Mouse (Mus musculus) CD4-positive, CD25-positive, alpha-beta regulatory T cell, adult 4 months (primary cell): Measurements from ENCODE around the gene Preb. TPM values are rescaled to one million over a fixed set of nuclear protein-coding genes. Genes with fewer than 3 reads are reported as not detected.

Experiments used
- ATAC-seq: one replicate; pipeline ENCODE4 v1.8.0; 2017
- polyA plus RNA-seq, 2 experiments: library from polyadenylated mRNA; unstranded; fragments of 100-300 nt; shearing (Covaris generic); gene quantifications; one replicate each; pipeline ENCODE4 v1.2.1; 2017

Gene Preb
- polyA plus RNA-seq, 2 experiments from 2014 or later, result 83.6 to 112 TPM

- ATAC-seq, result no peak
These were observed 5.6 kb downstream of the Preb start for GRCm38 (mm10) chr5:30954556-30954955.

GRCm38 (mm10) chr5:30954065-30954464 is 6.1 kb downstream of the Preb start:
- ATAC-seq, result no peak

GRCm38 (mm10) chr5:30952551-30952950 is 7.6 kb downstream of the Preb start:
- ATAC-seq, result no peak

- ATAC-seq, result no peak
These were observed 8.5 kb downstream of the Preb start for GRCm38 (mm10) chr5:30951706-30952105.

- no peak for ATAC-seq
These were observed 9.2 kb downstream of the Preb start for GRCm38 (mm10) chr5:30950922-30951321.

- ATAC-seq, result no peak
These were observed 9.7 kb downstream of the Preb start for GRCm38 (mm10) chr5:30950451-30950850.

GRCm38 (mm10) chr5:30949654-30950326 is 10.4 kb downstream of the Preb start:
- peak; percentile 91 for ATAC-seq

- no peak for ATAC-seq
These were observed 11.5 kb downstream of the Preb start for GRCm38 (mm10) chr5:30948620-30949019.

- peak; percentile 16 for ATAC-seq
These were observed 15.0 kb downstream of the Preb start, which contains the start of gene Cgref1 for GRCm38 (mm10) chr5:30944956-30945781. TSS of gene Cgref1 (minus strand) at chr5:30945591.

- ATAC-seq, result no peak
These were observed 15.8 kb downstream of the Preb start for GRCm38 (mm10) chr5:30944344-30944743.

GRCm38 (mm10) chr5:30943004-30943403 is 17.2 kb downstream of the Preb start:
- ATAC-seq, result no peak

- no peak for ATAC-seq
These were observed 25.3 kb downstream of the Preb start for GRCm38 (mm10) chr5:30934725-30935461.

GRCm38 (mm10) chr5:30933705-30934104 is 26.5 kb downstream of the Preb start:
- ATAC-seq, result no peak

GRCm38 (mm10) chr5:30931378-30931777 is 28.8 kb downstream of the Preb start:
- no peak for ATAC-seq

- ATAC-seq, result no peak
These were observed 29.3 kb downstream of the Preb start for GRCm38 (mm10) chr5:30930846-30931245.

GRCm38 (mm10) chr5:30930121-30930520 is 30.0 kb downstream of the Preb start:
- peak; percentile 67 for ATAC-seq

GRCm38 (mm10) chr5:30927945-30928529 is 32.1 kb downstream of the Preb start:
- no peak for ATAC-seq

GRCm38 (mm10) chr5:30926073-30926472 is 34.1 kb downstream of the Preb start:
- ATAC-seq, result no peak

- no peak for ATAC-seq
These were observed 34.9 kb downstream of the Preb start for GRCm38 (mm10) chr5:30925217-30925616.

GRCm38 (mm10) chr5:30924614-30925013 is 35.5 kb downstream of the Preb start:
- no peak for ATAC-seq

- ATAC-seq, result no peak
These were observed 37.0 kb downstream of the Preb start for GRCm38 (mm10) chr5:30923119-30923518.

GRCm38 (mm10) chr5:30922581-30923041 is 37.5 kb downstream of the Preb start:
- ATAC-seq, result no peak
